Comparison of ENCODE assay signal across 8 mouse cellular contexts in the genomic region with DNA sequence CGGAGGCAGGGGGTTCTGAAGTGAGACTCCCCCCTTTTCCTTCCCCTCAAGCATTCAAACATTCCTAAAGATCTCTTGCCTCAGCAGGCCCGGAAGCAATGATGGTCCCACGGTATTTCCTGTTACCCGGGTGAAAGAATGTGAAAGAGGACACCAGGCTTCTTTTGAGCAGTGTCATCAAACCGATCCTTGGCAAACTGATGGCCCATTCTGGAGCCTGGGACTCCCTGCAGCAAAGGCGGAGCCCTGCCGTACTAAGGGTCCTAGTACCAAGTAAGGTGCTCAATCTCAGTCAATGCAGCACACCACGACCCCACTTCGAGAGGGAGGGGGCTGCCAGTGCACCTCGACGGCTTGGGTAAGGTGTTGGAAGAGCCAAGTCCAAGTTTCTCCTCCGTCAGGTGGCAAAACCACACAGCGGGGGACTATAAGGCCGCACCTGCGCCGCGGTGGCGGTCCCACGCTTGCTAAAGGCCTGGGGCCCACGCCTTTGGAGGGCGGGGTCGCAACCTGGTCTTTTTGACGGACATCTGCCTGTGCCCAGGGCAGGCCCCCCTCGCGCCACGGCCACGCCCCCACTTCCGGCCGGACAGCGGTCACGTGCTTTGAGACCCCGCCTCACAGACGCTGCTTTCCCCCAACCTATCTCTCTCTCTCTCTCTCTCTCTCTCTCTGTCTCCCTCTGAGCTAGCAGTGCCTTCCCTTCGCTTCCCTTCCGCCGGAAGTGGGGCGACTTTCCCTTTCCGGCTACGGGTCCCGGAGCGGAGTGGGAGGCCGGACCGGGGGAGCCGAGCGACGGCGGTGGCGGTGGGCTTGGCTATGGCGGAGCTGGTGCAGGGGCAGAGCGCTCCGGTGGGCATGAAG. TPM values are rescaled to one million over a fixed set of nuclear protein-coding genes. Genes with fewer than 3 reads are reported as not detected.
DNase-seq lines count a peak whose midpoint lies in the region; ATAC-seq and TF ChIP-seq lines count a peak whose summit lies in the region.

A gene (plus strand): TSS at position 601 of the 864 bp plus-strand sequence.

- TF ChIP-seq EP300 in heart, adult 2 months (IDR thresholded peaks at IDR 0.05; ENCODE audit: insufficient read depth, low read depth, low read length): peak; percentile 55; the same call in 1 of the 2 replicates

- 2% methylated on average over 41 of the region's 51 CpGs for WGBS in embryonic facial prominence, embryonic 14.5 days
- WGBS in heart, adult 2 months: 2% methylated on average over 51 of the region's 51 CpGs
- under 1% methylated on average over 51 of the region's 51 CpGs for WGBS in limb, embryonic 13.5 days
- WGBS in midbrain, embryonic 16.5 days: 1% methylated on average over 50 of the region's 51 CpGs

- peak; percentile 98 for ATAC-seq in embryonic facial prominence, embryonic 14.5 days (ENCODE audit: low read depth)
- peak; percentile 97 for ATAC-seq in limb, embryonic 13.5 days (ENCODE audit: low FRiP score, low read depth)
- peak; percentile 98 for ATAC-seq in midbrain, embryonic 16.5 days

- TF ChIP-seq CTCF in heart, adult 2 months (IDR thresholded peaks at IDR 0.05): no peak

- H3K79me2 ChIP-seq in heart, adult 2 months (replicated peaks; ENCODE audit: control insufficient read depth, insufficient read depth, low read length): no peaks in the 10 kb centered on the region

- H3K9me3 ChIP-seq in embryonic facial prominence, embryonic 14.5 days (ENCODE audit: control insufficient read depth, low read length): no peaks in the 10 kb centered on the region
- H3K9me3 ChIP-seq in limb, embryonic 13.5 days: no peaks in the 10 kb centered on the region
- H3K9me3 ChIP-seq in midbrain, embryonic 16.5 days (replicated peaks; ENCODE audit: control insufficient read depth, low read length, poor library complexity, severe bottlenecking): no peaks in the 10 kb centered on the region

- peak within 1 kb of the TSS; percentile 87 for H3K27ac ChIP-seq in embryonic facial prominence, embryonic 14.5 days (replicated peaks; ENCODE audit: low read depth, low read length)
- peak within 1 kb of the TSS; percentile 71 for H3K27ac ChIP-seq in heart, adult 2 months
- H3K27ac ChIP-seq in limb, embryonic 13.5 days: peak within 1 kb of the TSS; percentile 86
- H3K27ac ChIP-seq in midbrain, embryonic 16.5 days (ENCODE audit: low read length): peak within 1 kb of the TSS; percentile 81

- H3K9ac ChIP-seq in embryonic facial prominence, embryonic 14.5 days (ENCODE audit: low read depth, low read length): peak within 1 kb of the TSS; percentile 96
- H3K9ac ChIP-seq in heart, adult 2 months (ENCODE audit: low read depth, low read length): peak within 1 kb of the TSS; percentile 97
- peak within 1 kb of the TSS; percentile 99 for H3K9ac ChIP-seq in limb, embryonic 13.5 days
- H3K9ac ChIP-seq in midbrain, embryonic 16.5 days (ENCODE audit: low read depth, low read length): peak within 1 kb of the TSS; percentile 95

- intact Hi-C loops in heart, adult 2 months (cut with DNase I): loop anchor here (5.0 kb wide), 1 partner anchor 100 kb away; a partner anchor contains a TSS

- H3K4me1 ChIP-seq in embryonic facial prominence, embryonic 14.5 days (ENCODE audit: control insufficient read depth, insufficient read depth, low read length): peaks cover 13% of the 10 kb centered on the region
- peaks cover 1% of the 10 kb centered on the region; the same call in 1 of the 2 replicates for H3K4me1 ChIP-seq in heart, adult 2 months (ENCODE audit: control insufficient read depth, insufficient read depth, low read length)
- peaks cover 17% of the 10 kb centered on the region for H3K4me1 ChIP-seq in limb, embryonic 13.5 days
- peaks cover 14% of the 10 kb centered on the region for H3K4me1 ChIP-seq in midbrain, embryonic 16.5 days (ENCODE audit: control insufficient read depth, insufficient read depth, low read length)

- peaks cover 10% of the 10 kb centered on the region; the same call in 1 of the 2 replicates for H3K36me3 ChIP-seq in embryonic facial prominence, embryonic 14.5 days (ENCODE audit: control insufficient read depth, insufficient read depth, low read length)
- H3K36me3 ChIP-seq in heart, adult 2 months (ENCODE audit: control insufficient read depth, insufficient read depth, low read length): no peaks in the 10 kb centered on the region
- peaks cover 18% of the 10 kb centered on the region; the same call in 1 of the 2 replicates for H3K36me3 ChIP-seq in limb, embryonic 13.5 days
- H3K36me3 ChIP-seq in midbrain, embryonic 16.5 days (ENCODE audit: control insufficient read depth, insufficient read depth, low read length): no peaks in the 10 kb centered on the region

- peak; percentile 97 for DNase-seq in 3T3-L1 (ENCODE audit: low read depth, low spot score)
- peak; percentile 80 to 92 for DNase-seq in adrenal gland, postnatal 4 days (ENCODE audit: low spot score in 2 of 2)
- DNase-seq in embryonic facial prominence, embryonic 14.5 days (ENCODE audit: low spot score): peak; percentile 97
- DNase-seq in heart, adult 2 months: peak; percentile 88 to 90
- DNase-seq in kidney, adult 8-10 months: peak; percentile 94
- peak; percentile 60 to 73 for DNase-seq in spleen, postnatal 10 days (ENCODE audit: low spot score in 2 of 2)

- H3K4me2 ChIP-seq in embryonic facial prominence, embryonic 14.5 days (ENCODE audit: low read depth, low read length): peak within 1 kb of the TSS; percentile 93
- H3K4me2 ChIP-seq in limb, embryonic 13.5 days (replicated peaks): peak within 1 kb of the TSS; percentile 82
- peak within 1 kb of the TSS; percentile 91 for H3K4me2 ChIP-seq in midbrain, embryonic 16.5 days (ENCODE audit: low read length)

- H3K27me3 ChIP-seq in embryonic facial prominence, embryonic 14.5 days (replicated peaks; ENCODE audit: control insufficient read depth, insufficient read depth, low read length): no peaks in the 10 kb centered on the region
- H3K27me3 ChIP-seq in heart, adult 2 months (ENCODE audit: control insufficient read depth, insufficient read depth, low read length): no peaks in the 10 kb centered on the region
- no peaks in the 10 kb centered on the region for H3K27me3 ChIP-seq in limb, embryonic 13.5 days
- peaks cover 4% of the 10 kb centered on the region; the same call in 1 of the 2 replicates for H3K27me3 ChIP-seq in midbrain, embryonic 16.5 days (ENCODE audit: control insufficient read depth, insufficient read depth, low read depth, low read length)

- TF ChIP-seq POLR2A in heart, adult 2 months (IDR thresholded peaks at IDR 0.05; ENCODE audit: insufficient read depth, low read depth, low read length): peak; percentile 75

- H3K4me3 ChIP-seq in embryonic facial prominence, embryonic 14.5 days (ENCODE audit: low read depth, low read length): peak within 1 kb of the TSS; percentile 98
- H3K4me3 ChIP-seq in heart, adult 2 months: peak within 1 kb of the TSS; percentile 74
- peak within 1 kb of the TSS; percentile 99 for H3K4me3 ChIP-seq in limb, embryonic 13.5 days
- peak within 1 kb of the TSS; percentile 96 for H3K4me3 ChIP-seq in midbrain, embryonic 16.5 days (ENCODE audit: low read depth, low read length)

RNA-seq across cellular contexts. Expression of the gene that starts here (rescaled TPM):
- 10 to 100 TPM; 87.0 to 91.6 TPM for total RNA-seq in adrenal gland, postnatal 4 days (2021)
- polyA plus RNA-seq in embryonic facial prominence, embryonic 14.5 days (2014; fragmentation: Nextera tagmentation; extraction: Ambion mirVana): 72.9 and 82.7 TPM in 2 replicates
- 10 to 100 TPM; 12.7 to 13.4 TPM for total RNA-seq in heart, adult 2 months (2021)
- 9.2 and 9.5 TPM in 2 replicates for polyA plus RNA-seq in heart, adult 2 months (2012; rRNA removed)
- 89.3 and 91.1 TPM in 2 replicates for polyA plus RNA-seq in limb, embryonic 13.5 days (2015; fragmentation: Nextera tagmentation; extraction: Ambion mirVana)
- 43.1 and 53.4 TPM in 2 replicates for polyA plus RNA-seq in midbrain, embryonic 16.5 days (2015; fragmentation: Nextera tagmentation; extraction: Ambion mirVana)

Comparison
In these comparisons a context has a peak if more than half of its experiments do, and no peak if none do; other contexts are left out.
1. Peak in every context shown above with its lines: DNase-seq, ATAC-seq, H3K4me3 ChIP-seq and H3K27ac ChIP-seq.
2. RNA of the gene that starts here (total RNA-seq): 87.0 to 91.6 TPM in adrenal gland, postnatal 4 days; 12.7 to 13.4 TPM in heart, adult 2 months; every median in the first group is over 4 times any median in the second.